Mouse (Mus musculus) cerebral cortex, adult 2 months (tissue): ENCODE measurements around the gene Rnasel.

Source experiments
- WGBS: fragments of 180-500 bp; shearing (Covaris S2); methylation state at CpG from one replicate; pipeline ENCODE4 v1.1.7; 2018; 5-methylcytosine and 5-hydroxymethylcytosine counted together

Gene Rnasel

GRCm38 (mm10) chr1:153749211-153749801, at the start of gene Rnasel:
Gene Rnasel (plus strand): TSS chr1:153749426.
- under 1% methylated on average over 18 of the region's 18 CpGs for WGBS

- 77% methylated on average over 11 of the region's 11 CpGs for WGBS
These were observed 48.7 kb upstream of the Rnasel start for GRCm38 (mm10) chr1:153700448-153701063.

- WGBS = 100% methylated on average over 1 of the region's 1 CpGs
These were observed 47.8 kb upstream of the Rnasel start for GRCm38 (mm10) chr1:153701461-153701860.

- 88% methylated on average over 8 of the region's 8 CpGs for WGBS
These were observed 46.9 kb upstream of the Rnasel start for GRCm38 (mm10) chr1:153702166-153702852.

GRCm38 (mm10) chr1:153702853-153703410, 46.3 kb upstream of the Rnasel start:
- WGBS = 47% methylated on average over 8 of the region's 8 CpGs

GRCm38 (mm10) chr1:153703445-153703991, 45.7 kb upstream of the Rnasel start:
- 23% methylated on average over 11 of the region's 12 CpGs for WGBS

- 49% methylated on average over 7 of the region's 7 CpGs for WGBS
These were observed 45.1 kb upstream of the Rnasel start for GRCm38 (mm10) chr1:153704174-153704573.

GRCm38 (mm10) chr1:153704996-153705395, 44.2 kb upstream of the Rnasel start:
- WGBS = 89% methylated on average over 3 of the region's 3 CpGs

- WGBS = 94% methylated on average over 5 of the region's 5 CpGs
These were observed 40.6 kb upstream of the Rnasel start for GRCm38 (mm10) chr1:153708626-153709025.

GRCm38 (mm10) chr1:153709451-153709850, 39.8 kb upstream of the Rnasel start:
- WGBS = 75% methylated on average over 5 of the region's 5 CpGs

GRCm38 (mm10) chr1:153711544-153712262, 37.5 kb upstream of the Rnasel start:
- WGBS = 65% methylated on average over 3 of the region's 3 CpGs

GRCm38 (mm10) chr1:153712633-153713032, 36.6 kb upstream of the Rnasel start:
- WGBS = 92% methylated on average over 2 of the region's 2 CpGs

- 61% methylated on average over 1 of the region's 1 CpGs for WGBS
These were observed 31.2 kb upstream of the Rnasel start for GRCm38 (mm10) chr1:153717990-153718389.

- WGBS = 64% methylated on average over 7 of the region's 7 CpGs
These were observed 28.3 kb upstream of the Rnasel start for GRCm38 (mm10) chr1:153720935-153721334.

GRCm38 (mm10) chr1:153721565-153722310, 27.5 kb upstream of the Rnasel start:
- 85% methylated on average over 9 of the region's 9 CpGs for WGBS

- 85% methylated on average over 9 of the region's 9 CpGs for WGBS
These were observed 25.8 kb upstream of the Rnasel start for GRCm38 (mm10) chr1:153723426-153723825.

- 68% methylated on average over 16 of the region's 16 CpGs for WGBS
These were observed 22.6 kb upstream of the Rnasel start for GRCm38 (mm10) chr1:153726636-153727035.

- WGBS = 40% methylated on average over 2 of the region's 2 CpGs
These were observed 19.4 kb upstream of the Rnasel start for GRCm38 (mm10) chr1:153729806-153730205.

GRCm38 (mm10) chr1:153730671-153731070, 18.6 kb upstream of the Rnasel start:
- 46% methylated on average over 3 of the region's 3 CpGs for WGBS

GRCm38 (mm10) chr1:153733181-153733580, 16.0 kb upstream of the Rnasel start:
- WGBS = 61% methylated on average over 9 of the region's 9 CpGs

GRCm38 (mm10) chr1:153734866-153735265, 14.4 kb upstream of the Rnasel start:
- 91% methylated on average over 4 of the region's 4 CpGs for WGBS
